ENCODE assay signal across 8 mouse cellular contexts in genomic region chr14:97331388-97331787, GRCm38 (mm10).
A peak's percentile ranks its signal among the peaks of the same experiment; 100 is the strongest.
DNase-seq lines count a peak whose midpoint lies in the region; ATAC-seq lines count a peak whose summit lies in the region.

No protein-coding gene starts in this region.

- no peak overlapping the region for H3K4me3 ChIP-seq in hindbrain, embryonic 12.5 days
- no peak overlapping the region for H3K4me3 ChIP-seq in hindbrain, embryonic 16.5 days (ENCODE audit: low read length)

- H3K4me2 ChIP-seq in hindbrain, embryonic 12.5 days (replicated peaks) = no peak overlapping the region
- H3K4me2 ChIP-seq in hindbrain, embryonic 16.5 days (ENCODE audit: low read length) = no peak overlapping the region

- H3K4me1 ChIP-seq in hindbrain, embryonic 12.5 days = no peaks in the 10 kb centered on the region
- no peaks in the 10 kb centered on the region for H3K4me1 ChIP-seq in hindbrain, embryonic 16.5 days (ENCODE audit: control insufficient read depth, insufficient read depth, low read depth, low read length)

- WGBS in hindbrain, embryonic 12.5 days = 8% methylated on average over 2 of the region's 2 CpGs
- WGBS in hindbrain, embryonic 16.5 days = 8% methylated on average over 2 of the region's 2 CpGs

- H3K9ac ChIP-seq in hindbrain, embryonic 12.5 days = no peak overlapping the region
- H3K9ac ChIP-seq in hindbrain, embryonic 16.5 days (ENCODE audit: low read depth, low read length) = no peak overlapping the region

- H3K27me3 ChIP-seq in hindbrain, embryonic 12.5 days = no peaks in the 10 kb centered on the region
- H3K27me3 ChIP-seq in hindbrain, embryonic 16.5 days (replicated peaks; ENCODE audit: control insufficient read depth, insufficient read depth, low read length) = no peaks in the 10 kb centered on the region

- H3K27ac ChIP-seq in hindbrain, embryonic 12.5 days = no peak overlapping the region
- H3K27ac ChIP-seq in hindbrain, embryonic 16.5 days (ENCODE audit: low read depth, low read length) = no peak overlapping the region

- peak; percentile 48; the same call in 1 of the 2 replicates for ATAC-seq in hindbrain, embryonic 12.5 days (ENCODE audit: low FRiP score)
- ATAC-seq in hindbrain, embryonic 16.5 days = no peak
- ATAC-seq in inflammation-experienced regulatory T-cells, adult 6 months = no peak
- ATAC-seq in erythroid progenitor cell, adult 5-6 weeks (replicated peaks; ENCODE audit: low FRiP score, poor library complexity, severe bottlenecking) = no peak

- H3K36me3 ChIP-seq in hindbrain, embryonic 12.5 days = no peaks in the 10 kb centered on the region
- H3K36me3 ChIP-seq in hindbrain, embryonic 16.5 days (ENCODE audit: control insufficient read depth, insufficient read depth, low read length) = no peaks in the 10 kb centered on the region

- DNase-seq in right cerebral cortex, adult 18-20 months = peak; percentile 10
- no peak for DNase-seq in right cerebral cortex, postnatal 25 days
- DNase-seq in hindlimb bud, embryonic 11.5 days (ENCODE audit: extremely low spot score, low read depth, low spot score) = peak; percentile 8
- DNase-seq in spleen, postnatal 4 days (ENCODE audit: low spot score in 2 of 2) = no peak

- no peaks in the 10 kb centered on the region for H3K9me3 ChIP-seq in hindbrain, embryonic 12.5 days (replicated peaks)
- H3K9me3 ChIP-seq in hindbrain, embryonic 16.5 days (ENCODE audit: control insufficient read depth, low read length) = no peaks in the 10 kb centered on the region

Comparison
In these comparisons a context has a peak if more than half of its experiments do, and no peak if none do; other contexts are left out.
1. DNase-seq: peak in right cerebral cortex, adult 18-20 months (single experiment) and hindlimb bud, embryonic 11.5 days (single experiment); none in right cerebral cortex, postnatal 25 days (single experiment) and spleen, postnatal 4 days (0 of 2).